Mouse (Mus musculus): ENCODE data around the gene Zfp810. TPM values are rescaled to one million over a fixed set of nuclear protein-coding genes. Genes with fewer than 3 reads are reported as not detected.
A peak's percentile ranks its signal among the peaks of the same experiment; 100 is the strongest.
"Not testable (repeated sequence)": the region's sequence is repeated elsewhere in the genome, so short reads cannot be mapped to it uniquely, and the experiment has no call there.

Gene Zfp810
- polyA plus RNA-seq, 1 experiment = 1.2 TPM

DNA sequence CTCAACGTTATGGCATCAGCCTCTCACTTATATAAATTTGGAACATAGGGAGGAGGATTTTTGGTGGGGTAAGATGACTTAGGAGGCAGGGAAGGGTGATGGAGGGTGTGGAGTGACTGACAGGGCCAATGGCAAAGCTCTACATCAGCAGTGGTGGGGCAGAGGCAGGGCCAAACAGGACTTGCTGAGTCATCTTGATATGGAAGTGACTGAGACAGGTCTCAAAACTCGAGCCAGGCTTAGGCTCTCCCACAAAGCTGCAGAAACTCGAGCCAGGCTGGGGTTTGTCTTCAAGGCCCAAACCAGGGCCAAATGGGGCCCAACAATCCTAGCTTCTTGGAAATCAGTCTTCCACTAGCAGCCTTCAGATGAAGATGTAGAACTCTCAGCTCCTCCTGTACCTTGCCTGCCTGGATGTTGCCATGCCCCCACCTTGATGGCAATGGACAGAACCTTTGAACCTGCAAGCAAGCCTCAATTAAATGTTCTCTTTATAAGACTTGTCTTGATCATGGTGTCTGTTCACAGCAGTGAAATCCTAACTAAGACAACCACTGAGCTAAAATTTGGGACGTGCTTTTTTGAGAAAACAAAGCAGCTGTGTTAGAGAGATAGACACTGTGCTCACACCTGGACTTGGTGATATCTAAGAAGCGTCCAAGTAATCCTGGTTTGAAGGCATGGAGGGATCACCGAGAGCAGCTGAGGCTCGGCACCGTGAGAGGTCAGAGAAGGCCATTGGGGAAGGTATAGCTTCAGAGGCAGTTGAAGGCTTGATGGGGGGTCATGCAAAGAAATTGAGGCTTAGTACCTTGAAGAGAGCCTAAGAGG, 15.1 kb upstream of the Zfp810 start:
- peaks cover 13% of the 10 kb centered on the region for H3K36me3 ChIP-seq (replicated peaks; ENCODE audit: low read length)
- no peak for TF ChIP-seq FLI1 (IDR thresholded peaks at IDR 0.05; ENCODE audit: low read length)
- TF ChIP-seq GATA1 (IDR thresholded peaks at IDR 0.05; ENCODE audit: borderline replicate concordance, low read length) = no peak

GRCm38 (mm10) chr9:22319109-22319508, 11.7 kb upstream of the Zfp810 start:
- Histone ChIP-seq H3K9me3 (peaks cover 52% of the 10 kb centered on the region), H3K36me3 (replicated peaks; ENCODE audit: low read length) (peaks cover 9% of the 10 kb centered on the region), H3K27me3 (replicated peaks) (peaks cover 5% of the 10 kb centered on the region), H3K4me3 (replicated peaks) (no peak overlapping the region), H3K4me1 (peaks cover 8% of the 10 kb centered on the region; the same call in 1 of the 2 replicates)
- TF ChIP-seq GATA1 (IDR thresholded peaks at IDR 0.05; ENCODE audit: borderline replicate concordance, low read length) = no peak
- no peak for TF ChIP-seq FLI1 (IDR thresholded peaks at IDR 0.05; ENCODE audit: low read length)

More for the DNA sequence above, 15.1 kb upstream of the Zfp810 start:
- peaks cover 15% of the 10 kb centered on the region for H3K4me1 ChIP-seq
- peaks cover 3% of the 10 kb centered on the region for H3K27me3 ChIP-seq (replicated peaks)
- peaks cover 44% of the 10 kb centered on the region for H3K9me3 ChIP-seq
- H3K4me3 ChIP-seq (replicated peaks) = no peak overlapping the region

GRCm38 (mm10) chr9:22316047-22316446, 8.6 kb upstream of the Zfp810 start:
- peaks cover 46% of the 10 kb centered on the region for H3K9me3 ChIP-seq
- not testable (repeated sequence) for H3K36me3 ChIP-seq (replicated peaks; ENCODE audit: low read length); H3K4me1 ChIP-seq; H3K27me3 ChIP-seq (replicated peaks); H3K4me3 ChIP-seq (replicated peaks)

DNA sequence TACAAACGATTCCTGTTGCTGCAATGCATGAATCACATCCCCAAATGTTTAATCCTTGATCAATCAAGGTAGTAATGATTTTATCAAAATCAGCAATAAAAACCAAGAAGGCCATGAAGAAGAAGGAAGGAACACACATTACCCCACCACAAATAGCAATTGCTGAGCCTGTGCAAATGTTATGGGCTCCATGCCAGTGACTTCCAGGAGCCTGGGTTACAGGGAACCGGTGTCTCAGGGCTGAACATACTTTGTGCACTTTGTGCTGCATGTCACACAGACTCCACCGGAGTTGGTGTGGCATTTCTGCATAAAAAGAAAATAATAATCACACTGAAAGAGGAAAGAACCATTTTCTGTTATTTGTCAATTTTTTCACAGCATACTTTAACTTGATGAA, 6.6 kb upstream of the Zfp810 start:
- TF ChIP-seq FLI1 (IDR thresholded peaks at IDR 0.05; ENCODE audit: low read length) = no peak
- TF ChIP-seq GATA1 (IDR thresholded peaks at IDR 0.05; ENCODE audit: borderline replicate concordance, low read length) = no peak
- H3K9me3 ChIP-seq = peaks cover 52% of the 10 kb centered on the region

DNA sequence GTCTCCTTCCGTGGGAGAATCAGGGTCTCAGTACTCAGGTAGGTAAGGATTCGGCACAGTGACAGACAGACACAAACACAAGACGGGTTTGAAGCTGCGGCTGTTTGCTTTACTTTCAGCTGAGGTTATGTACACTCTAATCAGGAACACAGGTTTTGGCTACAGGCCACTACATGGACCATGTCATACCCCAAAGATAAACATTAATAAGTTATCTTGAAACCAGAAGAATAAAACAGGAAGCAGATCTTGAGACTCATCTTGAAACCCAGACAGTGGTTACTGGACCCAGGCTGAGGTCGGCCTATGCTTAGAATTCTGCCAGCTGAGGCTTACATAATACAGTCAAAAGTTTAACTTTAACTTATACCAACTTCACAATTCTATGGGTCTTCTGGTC, 5.8 kb upstream of the Zfp810 start:
- H3K4me1 ChIP-seq = no peaks in the 10 kb centered on the region
- H3K9me3 ChIP-seq = peaks cover 45% of the 10 kb centered on the region
- peaks cover 5% of the 10 kb centered on the region for H3K27me3 ChIP-seq (replicated peaks)
- H3K4me3 ChIP-seq (replicated peaks) = no peak overlapping the region
- H3K36me3 ChIP-seq (replicated peaks; ENCODE audit: low read length) = no peaks in the 10 kb centered on the region
- no peak for TF ChIP-seq FLI1 (IDR thresholded peaks at IDR 0.05; ENCODE audit: low read length)
- no peak for TF ChIP-seq GATA1 (IDR thresholded peaks at IDR 0.05; ENCODE audit: borderline replicate concordance, low read length)

More for the DNA sequence above, 6.6 kb upstream of the Zfp810 start:
- H3K4me3 ChIP-seq (replicated peaks) = no peak overlapping the region
- H3K27me3 ChIP-seq (replicated peaks) = peaks cover 5% of the 10 kb centered on the region
- H3K36me3 ChIP-seq (replicated peaks; ENCODE audit: low read length) = no peaks in the 10 kb centered on the region
- no peaks in the 10 kb centered on the region for H3K4me1 ChIP-seq

DNA sequence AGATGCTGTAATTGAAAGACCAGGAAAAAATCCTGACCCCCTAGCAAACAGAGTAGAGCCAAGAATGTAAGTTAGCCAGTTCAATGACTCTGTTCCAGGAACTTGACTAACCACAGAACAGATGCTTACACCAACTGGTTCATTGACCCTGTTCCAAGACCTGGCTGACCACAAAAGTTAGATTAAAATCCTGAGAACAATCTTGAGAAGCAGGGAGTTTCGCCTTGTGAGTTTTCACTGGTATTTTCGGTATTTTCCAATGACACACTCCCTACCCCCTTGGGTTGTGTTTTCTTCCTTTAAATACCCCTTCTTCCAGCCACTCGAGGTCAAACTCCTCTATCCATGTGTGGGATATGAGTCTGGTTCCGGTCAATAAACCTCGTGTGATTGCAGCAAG, 2.2 kb upstream of the Zfp810 start:
- Histone ChIP-seq H3K4me3 (replicated peaks) (no peak overlapping the region), H3K9me3 (peaks cover 26% of the 10 kb centered on the region), H3K4me1 (peaks cover 22% of the 10 kb centered on the region), H3K36me3 (replicated peaks; ENCODE audit: low read length) (peaks cover 7% of the 10 kb centered on the region), H3K27me3 (replicated peaks) (no peaks in the 10 kb centered on the region)
- TF ChIP-seq FLI1 (IDR thresholded peaks at IDR 0.05; ENCODE audit: low read length) (no peak), GATA1 (IDR thresholded peaks at IDR 0.05; ENCODE audit: borderline replicate concordance, low read length) (no peak)

- not testable (repeated sequence) for H3K27me3 ChIP-seq (replicated peaks)
- peaks cover 25% of the 10 kb centered on the region for H3K36me3 ChIP-seq (replicated peaks; ENCODE audit: low read length)
- H3K4me3 ChIP-seq (replicated peaks) = peak overlapping the region; percentile 96
- H3K4me1 ChIP-seq = peaks cover 22% of the 10 kb centered on the region
- peaks cover 23% of the 10 kb centered on the region for H3K9me3 ChIP-seq
Measured at GRCm38 (mm10) chr9:22307920-22308262, 443 bp upstream of the Zfp810 start.

DNA sequence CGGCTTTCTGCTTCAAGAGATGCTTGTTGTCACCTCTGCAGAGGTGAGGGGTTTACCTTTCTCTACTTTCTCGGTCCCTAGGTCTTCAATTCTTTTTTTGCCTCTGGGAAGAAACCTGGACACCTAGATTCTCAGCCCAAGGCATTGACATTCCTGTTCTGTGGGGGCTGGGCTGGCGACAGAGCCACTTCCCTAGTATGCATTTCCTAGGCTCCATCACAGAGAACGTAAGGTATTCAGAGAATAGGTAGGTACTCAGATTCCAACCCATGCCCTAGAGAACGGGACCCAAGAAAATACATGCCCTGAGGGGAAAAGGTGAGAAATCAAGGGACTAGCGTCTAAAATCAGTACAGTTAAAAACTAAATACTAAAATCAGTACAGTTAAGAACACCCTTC, 722 bp downstream of the Zfp810 start:
- Histone ChIP-seq H3K27me3 (replicated peaks) (no peaks in the 10 kb centered on the region), H3K9me3 (peaks cover 11% of the 10 kb centered on the region), H3K4me3 (replicated peaks) (peak overlapping the region; percentile 96), H3K36me3 (replicated peaks; ENCODE audit: low read length) (peaks cover 34% of the 10 kb centered on the region), H3K4me1 (peaks cover 22% of the 10 kb centered on the region)
- TF ChIP-seq GATA1 (IDR thresholded peaks at IDR 0.05; ENCODE audit: borderline replicate concordance, low read length) = no peak
- no peak for TF ChIP-seq FLI1 (IDR thresholded peaks at IDR 0.05; ENCODE audit: low read length)

DNA sequence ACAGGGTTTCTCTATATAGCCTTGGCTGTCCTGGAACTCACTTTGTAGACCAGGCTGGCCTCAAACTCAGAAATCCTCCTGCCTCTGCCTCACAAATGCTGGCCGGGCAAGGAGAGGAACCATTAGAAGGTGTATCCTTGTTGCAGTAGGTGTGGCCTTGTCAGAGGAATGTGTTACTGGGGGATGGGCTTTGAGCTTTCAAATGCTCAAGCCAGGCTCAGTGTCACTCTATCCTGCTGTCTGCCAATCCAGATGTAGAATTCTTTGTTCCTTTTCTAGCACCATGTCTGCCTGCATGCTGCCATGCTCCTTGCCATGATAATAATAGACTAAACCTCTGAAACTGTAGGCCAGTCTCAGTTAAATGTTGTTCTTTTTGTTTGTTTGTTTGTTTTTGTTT, 5.2 kb downstream of the Zfp810 start:
- Histone ChIP-seq H3K27me3 (replicated peaks) (no peaks in the 10 kb centered on the region), H3K36me3 (replicated peaks; ENCODE audit: low read length) (peaks cover 67% of the 10 kb centered on the region), H3K4me1 (peaks cover 21% of the 10 kb centered on the region), H3K4me3 (replicated peaks) (no peak overlapping the region), H3K9me3 (no peaks in the 10 kb centered on the region; the same call in 1 of the 2 replicates)
- TF ChIP-seq FLI1 (IDR thresholded peaks at IDR 0.05; ENCODE audit: low read length) (no peak), GATA1 (IDR thresholded peaks at IDR 0.05; ENCODE audit: borderline replicate concordance, low read length) (no peak)

DNA sequence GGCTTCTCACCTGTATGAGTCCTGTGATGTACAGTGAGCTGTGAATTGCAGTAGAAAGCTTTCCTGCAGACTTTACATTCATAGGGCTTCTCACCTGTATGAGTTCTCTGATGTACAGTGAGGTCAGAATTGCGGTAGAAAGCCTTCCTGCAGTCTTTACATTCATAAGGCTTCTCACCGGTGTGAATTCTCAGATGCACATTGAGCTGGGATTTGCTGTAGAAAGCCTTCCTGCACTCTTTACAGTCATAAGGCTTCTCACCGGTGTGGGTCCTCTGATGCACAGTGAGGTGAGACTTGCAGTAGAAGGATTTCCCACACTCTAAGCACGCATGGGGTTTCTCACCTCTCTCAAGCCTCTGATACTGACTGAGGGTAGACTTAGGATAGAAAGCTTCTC, 28.7 kb downstream of the Zfp810 start:
- TF ChIP-seq FLI1 (IDR thresholded peaks at IDR 0.05; ENCODE audit: low read length) = no peak
- TF ChIP-seq GATA1 (IDR thresholded peaks at IDR 0.05; ENCODE audit: borderline replicate concordance, low read length) = no peak
- Histone ChIP-seq H3K9me3 (peaks cover 76% of the 10 kb centered on the region), H3K4me3 (replicated peaks) (no peak overlapping the region), H3K4me1 (no peaks in the 10 kb centered on the region), H3K36me3 (replicated peaks; ENCODE audit: low read length) (peaks cover 71% of the 10 kb centered on the region), H3K27me3 (replicated peaks) (no peaks in the 10 kb centered on the region)

DNA sequence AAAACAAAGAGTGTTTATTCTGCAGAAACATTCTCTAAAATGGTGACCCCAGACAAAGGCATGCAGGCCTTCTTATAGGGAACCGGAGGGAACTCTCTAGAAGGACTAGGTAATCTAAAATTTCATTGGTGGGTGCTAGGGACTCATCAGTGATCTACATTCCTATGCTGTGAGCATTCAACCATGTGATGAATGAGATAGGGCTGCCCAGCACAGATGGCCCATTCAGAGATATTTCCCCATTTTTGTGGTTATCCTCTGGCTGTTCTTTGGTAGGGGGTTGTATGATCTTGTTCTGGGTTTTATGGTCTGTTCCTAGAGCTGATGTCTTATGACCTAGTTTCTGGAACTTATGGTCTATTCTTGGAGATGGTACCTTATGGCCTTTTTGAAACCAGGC, 38.6 kb downstream of the Zfp810 start:
- H3K4me3 ChIP-seq (replicated peaks) = no peak overlapping the region
- no peaks in the 10 kb centered on the region for H3K4me1 ChIP-seq
- no peaks in the 10 kb centered on the region for H3K36me3 ChIP-seq (replicated peaks; ENCODE audit: low read length)
- H3K9me3 ChIP-seq = peaks cover 64% of the 10 kb centered on the region
- H3K27me3 ChIP-seq (replicated peaks) = no peaks in the 10 kb centered on the region
- no peak for TF ChIP-seq GATA1 (IDR thresholded peaks at IDR 0.05; ENCODE audit: borderline replicate concordance, low read length)
- no peak for TF ChIP-seq FLI1 (IDR thresholded peaks at IDR 0.05; ENCODE audit: low read length)
